Mouse (Mus musculus): ENCODE data around the gene Pmvk. TPM values are rescaled to one million over a fixed set of nuclear protein-coding genes. Genes with fewer than 3 reads are reported as not detected.

Pmvk gene
- polyA plus RNA-seq (2012; rRNA removed) (41.8 and 47.2 TPM in 2 replicates), polyA plus RNA-seq (2014; fragmentation: Nextera tagmentation; extraction: Ambion mirVana) (46.5 and 52.3 TPM in 2 replicates)

- Histone ChIP-seq H3K4me1 (ENCODE audit: control insufficient read depth, insufficient read depth, low read length) (peaks cover 7% of the 10 kb centered on the region), H3K4me2 (replicated peaks; ENCODE audit: low read depth, low read length, severe bottlenecking) (no peak within 1 kb of the TSS), H3K36me3 (ENCODE audit: control insufficient read depth, insufficient read depth, low read length) (no peaks in the 10 kb centered on the region), H3K27me3 (ENCODE audit: control insufficient read depth, insufficient read depth, low read length) (no peaks in the 10 kb centered on the region), H3K9me3 (ENCODE audit: control insufficient read depth, low read length) (no peaks in the 10 kb centered on the region), H3K4me3 (replicated peaks; ENCODE audit: low read length) (no peak within 1 kb of the TSS), H3K9ac (ENCODE audit: low read depth, low read length, severe bottlenecking) (no peak within 1 kb of the TSS), H3K27ac (replicated peaks; ENCODE audit: low read depth, low read length) (no peak within 1 kb of the TSS)
- no peak for ATAC-seq (ENCODE audit: low FRiP score, low read depth)
- TF ChIP-seq POLR2A (IDR thresholded peaks at IDR 0.05; ENCODE audit: borderline replicate concordance, extremely low read depth, insufficient read depth, insufficient read length), result no peak
- WGBS, result 64% methylated on average over 10 of the region's 10 CpGs
- DNase-seq (ENCODE audit: low spot score), result no peak
Observed at GRCm38 (mm10) chr3:89454401-89455177, at the start of gene Pmvk. Gene Pmvk (plus strand): TSS chr3:89454541.

GRCm38 (mm10) chr3:89406887-89407286, 47.5 kb upstream of the Pmvk start:
- Histone ChIP-seq H3K27ac (replicated peaks; ENCODE audit: low read depth, low read length) (no peak overlapping the region), H3K9ac (ENCODE audit: low read depth, low read length, severe bottlenecking) (no peak overlapping the region), H3K27me3 (ENCODE audit: control insufficient read depth, insufficient read depth, low read length) (no peaks in the 10 kb centered on the region), H3K4me2 (replicated peaks; ENCODE audit: low read depth, low read length, severe bottlenecking) (no peak overlapping the region), H3K36me3 (ENCODE audit: control insufficient read depth, insufficient read depth, low read length) (peaks cover 38% of the 10 kb centered on the region), H3K4me1 (ENCODE audit: control insufficient read depth, insufficient read depth, low read length) (peaks cover 7% of the 10 kb centered on the region), H3K4me3 (replicated peaks; ENCODE audit: low read length) (no peak overlapping the region), H3K9me3 (ENCODE audit: control insufficient read depth, low read length) (no peaks in the 10 kb centered on the region)
- 92% methylated on average over 6 of the region's 6 CpGs for WGBS
- ATAC-seq (ENCODE audit: low FRiP score, low read depth) (no peak), DNase-seq (ENCODE audit: low spot score) (no peak)
- TF ChIP-seq POLR2A (IDR thresholded peaks at IDR 0.05; ENCODE audit: borderline replicate concordance, extremely low read depth, insufficient read depth, insufficient read length), result no peak

- H3K4me1 ChIP-seq (ENCODE audit: control insufficient read depth, insufficient read depth, low read length), result peaks cover 7% of the 10 kb centered on the region
- no peaks in the 10 kb centered on the region for H3K9me3 ChIP-seq (ENCODE audit: control insufficient read depth, low read length)
- H3K27ac ChIP-seq (replicated peaks; ENCODE audit: low read depth, low read length), result no peak overlapping the region
- no peaks in the 10 kb centered on the region for H3K27me3 ChIP-seq (ENCODE audit: control insufficient read depth, insufficient read depth, low read length)
- no peak for DNase-seq (ENCODE audit: low spot score)
- H3K36me3 ChIP-seq (ENCODE audit: control insufficient read depth, insufficient read depth, low read length), result peaks cover 26% of the 10 kb centered on the region
- ATAC-seq (ENCODE audit: low FRiP score, low read depth), result no peak
- H3K4me2 ChIP-seq (replicated peaks; ENCODE audit: low read depth, low read length, severe bottlenecking), result no peak overlapping the region
- WGBS, result 68% methylated on average over 16 of the region's 16 CpGs
- no peak overlapping the region for H3K9ac ChIP-seq (ENCODE audit: low read depth, low read length, severe bottlenecking)
- TF ChIP-seq POLR2A (IDR thresholded peaks at IDR 0.05; ENCODE audit: borderline replicate concordance, extremely low read depth, insufficient read depth, insufficient read length), result no peak
- H3K4me3 ChIP-seq (replicated peaks; ENCODE audit: low read length), result no peak overlapping the region
Observed at GRCm38 (mm10) chr3:89408448-89408847, 45.9 kb upstream of the Pmvk start.

GRCm38 (mm10) chr3:89409701-89410100, 44.6 kb upstream of the Pmvk start:
- DNase-seq (ENCODE audit: low spot score) (no peak), ATAC-seq (ENCODE audit: low FRiP score, low read depth) (no peak)
- Histone ChIP-seq H3K9ac (ENCODE audit: low read depth, low read length, severe bottlenecking) (no peak overlapping the region), H3K27me3 (ENCODE audit: control insufficient read depth, insufficient read depth, low read length) (no peaks in the 10 kb centered on the region), H3K4me3 (replicated peaks; ENCODE audit: low read length) (no peak overlapping the region), H3K9me3 (ENCODE audit: control insufficient read depth, low read length) (no peaks in the 10 kb centered on the region), H3K4me1 (ENCODE audit: control insufficient read depth, insufficient read depth, low read length) (peaks cover 7% of the 10 kb centered on the region), H3K27ac (replicated peaks; ENCODE audit: low read depth, low read length) (no peak overlapping the region), H3K36me3 (ENCODE audit: control insufficient read depth, insufficient read depth, low read length) (peaks cover 27% of the 10 kb centered on the region), H3K4me2 (replicated peaks; ENCODE audit: low read depth, low read length, severe bottlenecking) (no peak overlapping the region)
- TF ChIP-seq POLR2A (IDR thresholded peaks at IDR 0.05; ENCODE audit: borderline replicate concordance, extremely low read depth, insufficient read depth, insufficient read length), result no peak
- 91% methylated on average over 3 of the region's 3 CpGs for WGBS

GRCm38 (mm10) chr3:89410864-89411263, 43.5 kb upstream of the Pmvk start:
- no peak for ATAC-seq (ENCODE audit: low FRiP score, low read depth)
- Histone ChIP-seq H3K4me2 (replicated peaks; ENCODE audit: low read depth, low read length, severe bottlenecking) (peak overlapping the region; percentile 72), H3K27ac (replicated peaks; ENCODE audit: low read depth, low read length) (no peak overlapping the region), H3K9me3 (ENCODE audit: control insufficient read depth, low read length) (no peaks in the 10 kb centered on the region), H3K27me3 (ENCODE audit: control insufficient read depth, insufficient read depth, low read length) (no peaks in the 10 kb centered on the region), H3K4me3 (replicated peaks; ENCODE audit: low read length) (peak overlapping the region; percentile 50), H3K9ac (ENCODE audit: low read depth, low read length, severe bottlenecking) (peak overlapping the region; percentile 21; the same call in 1 of the 2 replicates), H3K36me3 (ENCODE audit: control insufficient read depth, insufficient read depth, low read length) (peaks cover 31% of the 10 kb centered on the region), H3K4me1 (ENCODE audit: control insufficient read depth, insufficient read depth, low read length) (peaks cover 7% of the 10 kb centered on the region)
- WGBS, result 77% methylated on average over 10 of the region's 10 CpGs
- no peak for TF ChIP-seq POLR2A (IDR thresholded peaks at IDR 0.05; ENCODE audit: borderline replicate concordance, extremely low read depth, insufficient read depth, insufficient read length)
- DNase-seq (ENCODE audit: low spot score), result no peak
